Mouse (Mus musculus) bone marrow, adult 2 months (tissue): ENCODE data around the gene Gal.

Experiments
- CTCF ChIP-seq: fragments of 200-500 bp; IDR thresholded peaks from 2 replicates; pipeline ENCODE4 v1.5.1; 2011; ENCODE audit warnings: low read length, control low read depth; ENCODE audit not compliant: control insufficient read depth, insufficient read depth
- POLR2A ChIP-seq: fragments of 200-500 bp; IDR thresholded peaks from 2 replicates; pipeline ENCODE4 v1.6.1; 2011; ENCODE audit warnings: low read depth, mild to moderate bottlenecking, control low read depth, low read length, borderline replicate concordance; ENCODE audit not compliant: control insufficient read depth

DNA sequence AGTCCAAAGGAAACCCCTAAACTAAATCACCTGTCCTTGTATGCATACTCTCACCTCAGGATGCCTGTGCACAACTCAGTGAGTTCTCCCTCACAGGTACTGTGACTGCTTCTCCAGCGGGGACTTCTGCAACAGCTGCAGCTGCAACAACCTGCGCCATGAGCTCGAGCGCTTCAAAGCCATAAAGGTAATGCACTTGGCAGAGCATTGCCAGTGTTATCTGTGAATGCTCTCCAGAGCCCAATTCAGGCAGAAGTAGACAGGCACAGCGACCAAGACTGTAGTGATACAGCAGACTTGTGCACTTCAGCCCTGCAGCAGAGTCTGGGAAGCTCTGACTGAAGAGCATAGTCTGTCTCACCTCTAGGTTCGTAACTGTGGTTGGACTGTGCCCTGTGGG is 12.0 kb downstream of the Gal start:
- no peak for TF ChIP-seq CTCF
- no peak for TF ChIP-seq POLR2A
